Mouse (Mus musculus) ES-E14 (cell line): ENCODE measurements around the gene Ncapg2.

Source experiments
- CHD2 ChIP-seq: IDR thresholded peaks from 2 replicates; pipeline ENCODE4 v1.6.1; 2014; ENCODE audit warnings: mild to moderate bottlenecking, low read depth, low read length, inconsistent platforms
- HCFC1 ChIP-seq: IDR thresholded peaks from 2 replicates; pipeline ENCODE4 v1.6.1; 2012; ENCODE audit warnings: low read length, inconsistent platforms, borderline replicate concordance; ENCODE audit not compliant: insufficient read depth
- MAFK ChIP-seq: IDR thresholded peaks from 2 replicates; pipeline ENCODE4 v1.6.1; 2014; ENCODE audit warnings: mild to moderate bottlenecking, low read depth, low read length, inconsistent platforms; ENCODE audit not compliant: insufficient read depth
- ZC3H11A ChIP-seq: IDR thresholded peaks from 2 replicates; pipeline ENCODE4 v1.6.1; 2012; ENCODE audit warnings: low read depth, mild to moderate bottlenecking, inconsistent platforms, low read length, borderline replicate concordance
- ZNF384 ChIP-seq: IDR thresholded peaks from 2 replicates; pipeline ENCODE4 v1.6.1; 2012; ENCODE audit warnings: low read depth, low read length, inconsistent platforms

DNA sequence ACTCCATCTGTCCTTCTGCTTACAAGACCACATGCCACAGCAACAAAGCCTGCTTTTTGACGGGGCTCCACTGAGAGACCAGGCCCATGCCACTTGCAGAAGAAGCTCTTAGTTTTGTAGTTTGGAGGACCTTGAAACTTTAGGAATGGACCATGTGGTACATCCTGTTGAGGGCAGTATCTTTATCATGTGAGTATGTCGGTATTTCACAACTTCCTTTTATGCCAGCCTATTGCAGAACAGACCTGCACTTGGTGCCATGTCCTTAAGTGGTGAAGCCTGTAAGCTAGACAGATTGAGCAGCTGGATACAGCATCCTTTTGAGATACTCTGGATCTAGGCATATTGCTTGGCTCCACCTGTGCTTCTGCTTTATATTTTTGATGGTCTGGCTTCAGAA lies 68.1 kb downstream of the Ncapg2 start:
- TF ChIP-seq ZNF384: no peak
- TF ChIP-seq HCFC1: no peak
- no peak for TF ChIP-seq CHD2
- TF ChIP-seq ZC3H11A: no peak
- TF ChIP-seq MAFK: no peak
